Mouse (Mus musculus) heart, embryonic 11.5 days (tissue): Measurements from ENCODE around the gene Cdc42bpb. TPM values are rescaled to one million over a fixed set of nuclear protein-coding genes. Genes with fewer than 3 reads are reported as not detected.

ENCODE experiments used
- ATAC-seq: fragments of 200-750 bp; cut with Nextera tagmentation; replicated peaks from 2 replicates; pipeline ENCODE4 v1.8.0; 2017; ENCODE audit warnings: moderate library complexity; ENCODE audit not compliant: insufficient number of reproducible peaks, low FRiP score, low TSS enrichment
- H3K27ac ChIP-seq: fragments of 300-500 bp; sonication (generic); 2 replicates; pipeline ENCODE4 v1.5.1; 2014; ENCODE audit warnings: mild to moderate bottlenecking, low read depth, low read length
- H3K27me3 ChIP-seq: fragments of 300-500 bp; sonication (generic); 2 replicates; pipeline ENCODE4 v1.6.1; 2014; ENCODE audit warnings: mild to moderate bottlenecking, low read length, mixed read lengths; ENCODE audit not compliant: control insufficient read depth, insufficient read depth
- H3K36me3 ChIP-seq: fragments of 300-500 bp; sonication (generic); 2 replicates; pipeline ENCODE4 v1.6.1; 2014; ENCODE audit warnings: mild to moderate bottlenecking, low read length, moderate library complexity, mixed read lengths; ENCODE audit not compliant: control insufficient read depth, insufficient read depth
- H3K4me1 ChIP-seq: fragments of 300-500 bp; sonication (generic); 2 replicates; pipeline ENCODE4 v1.6.1; 2014; ENCODE audit warnings: low read length; ENCODE audit not compliant: control insufficient read depth, insufficient read depth
- H3K4me2 ChIP-seq: fragments of 300-500 bp; sonication (generic); 2 replicates; pipeline ENCODE4 v1.6.1; 2014; ENCODE audit warnings: mild to moderate bottlenecking, moderate library complexity
- H3K4me3 ChIP-seq: fragments of 300-500 bp; sonication (generic); 2 replicates; pipeline ENCODE4 v1.5.1; 2014; ENCODE audit warnings: low read depth, low read length
- H3K9ac ChIP-seq: fragments of 300-500 bp; sonication (generic); 2 replicates; pipeline ENCODE4 v1.6.1; 2014; ENCODE audit warnings: mild to moderate bottlenecking, low read depth, low read length, moderate library complexity
- H3K9me3 ChIP-seq: fragments of 300-500 bp; sonication (generic); replicated peaks from 2 replicates; pipeline ENCODE4 v1.6.1; 2016; ENCODE audit warnings: low read length; ENCODE audit not compliant: control insufficient read depth
- WGBS: fragments of 180-500 bp; shearing (Covaris S2); extraction: QIAGEN DNeasy Blood & Tissue Kit; methylation state at CpG from one replicate; pipeline ENCODE4 v1.1.7; 2014; ENCODE audit not compliant: insufficient replicate concordance; 5-methylcytosine and 5-hydroxymethylcytosine counted together
- polyA plus RNA-seq: library from polyadenylated mRNA; unstranded; fragments of >200 nt; fragmentation: Nextera tagmentation; extraction: Ambion mirVana; gene quantifications from 2 replicates; pipeline ENCODE4 v1.2.1, GENCODE M21; 2014

Gene Cdc42bpb
- polyA plus RNA-seq, 1 experiment from 2014 or later = 33.2 TPM

DNA sequence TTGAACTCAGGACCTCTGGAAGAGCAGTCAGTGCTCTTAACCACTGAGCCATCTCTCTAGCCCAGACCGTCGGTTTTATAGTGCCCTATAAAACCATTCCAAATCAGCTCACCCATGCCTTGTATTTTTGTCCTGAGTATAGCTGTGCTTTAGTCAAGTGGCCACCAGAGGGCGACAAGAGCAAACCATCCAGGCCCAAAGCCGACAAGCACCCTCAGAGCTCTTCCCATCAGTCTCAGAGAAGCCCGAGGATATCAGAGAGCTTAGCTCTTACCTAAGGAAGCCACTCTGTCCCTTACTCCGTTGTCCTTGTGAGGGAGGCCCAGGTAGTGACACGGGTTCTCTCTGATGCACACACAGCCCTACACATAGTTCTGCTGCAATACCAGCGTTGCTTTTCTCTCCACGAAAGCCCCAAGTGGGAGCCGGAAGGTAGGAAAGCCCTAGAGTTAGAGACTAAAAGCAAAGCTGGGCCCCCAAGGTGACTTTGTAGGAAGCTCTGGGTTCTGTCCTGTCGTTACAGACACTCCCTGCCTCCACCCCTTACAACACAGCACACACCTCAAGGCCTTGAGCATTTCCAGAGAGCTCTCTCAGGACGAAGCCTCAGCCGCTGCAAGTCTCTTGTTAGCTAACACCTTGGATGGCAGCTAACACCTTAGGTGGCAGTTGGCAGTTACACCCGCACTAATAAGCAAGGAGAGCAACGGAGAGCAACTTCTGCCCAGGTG lies 24.1 kb upstream of the Cdc42bpb start:
- H3K4me1 ChIP-seq = peaks cover 6% of the 10 kb centered on the region
- H3K4me2 ChIP-seq = peak overlapping the region; percentile 23; the same call in 1 of the 2 replicates
- no peaks in the 10 kb centered on the region for H3K36me3 ChIP-seq
- H3K9ac ChIP-seq = peak overlapping the region; percentile 29; the same call in 1 of the 2 replicates
- H3K4me3 ChIP-seq = no peak overlapping the region
- H3K9me3 ChIP-seq = no peaks in the 10 kb centered on the region
- 16% methylated on average over 15 of the region's 15 CpGs for WGBS
- ATAC-seq = no peak
- H3K27ac ChIP-seq = no peak overlapping the region
- H3K27me3 ChIP-seq = peaks cover 15% of the 10 kb centered on the region

DNA sequence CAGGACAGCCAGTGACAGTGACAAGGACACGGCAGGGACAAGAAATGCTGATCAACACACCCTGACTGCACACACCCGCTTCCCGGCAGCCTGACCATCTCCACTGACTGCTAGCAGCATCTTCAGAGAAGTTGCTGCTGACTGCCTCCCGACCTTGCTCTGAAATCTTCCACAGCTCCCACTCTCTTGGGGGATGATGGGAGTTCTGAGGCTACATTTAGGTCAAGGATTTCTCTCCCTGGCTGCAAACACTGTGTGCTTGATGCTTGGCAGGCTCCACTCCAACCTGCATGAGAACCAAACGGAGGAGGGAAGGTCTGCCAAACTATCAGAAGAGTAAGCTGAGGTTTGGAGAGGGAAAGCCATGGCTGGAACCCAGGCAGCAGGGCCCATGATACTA lies 19.5 kb upstream of the Cdc42bpb start:
- no peak overlapping the region for H3K9ac ChIP-seq
- H3K9me3 ChIP-seq = no peaks in the 10 kb centered on the region
- no peaks in the 10 kb centered on the region for H3K36me3 ChIP-seq
- no peak for ATAC-seq
- H3K27ac ChIP-seq = no peak overlapping the region
- no peak overlapping the region for H3K4me2 ChIP-seq
- no peaks in the 10 kb centered on the region; the same call in 1 of the 2 replicates for H3K27me3 ChIP-seq
- 57% methylated on average over 5 of the region's 5 CpGs for WGBS
- peaks cover 4% of the 10 kb centered on the region; the same call in 1 of the 2 replicates for H3K4me1 ChIP-seq
- no peak overlapping the region for H3K4me3 ChIP-seq

- Histone ChIP-seq H3K9ac (no peak overlapping the region), H3K36me3 (no peaks in the 10 kb centered on the region), H3K4me1 (0 out of 2 replicates have a peak, but pooled peaks cover 4% of the 10 kb centered on the region), H3K27ac (no peak overlapping the region), H3K4me2 (no peak overlapping the region), H3K4me3 (no peak overlapping the region), H3K9me3 (no peaks in the 10 kb centered on the region), H3K27me3 (no peaks in the 10 kb centered on the region)
- ATAC-seq = no peak
- WGBS = 76% methylated on average over 6 of the region's 6 CpGs
Observed at GRCm38 (mm10) chr12:111394008-111394407, 16.5 kb upstream of the Cdc42bpb start.

- Histone ChIP-seq H3K27me3 (no peaks in the 10 kb centered on the region), H3K4me1 (peaks cover 13% of the 10 kb centered on the region), H3K27ac (peak overlapping the region; percentile 84), H3K4me3 (no peak overlapping the region), H3K9ac (no peak overlapping the region), H3K36me3 (no peaks in the 10 kb centered on the region), H3K4me2 (no peak overlapping the region), H3K9me3 (no peaks in the 10 kb centered on the region)
- 91% methylated on average over 4 of the region's 4 CpGs for WGBS
- no peak for ATAC-seq
Observed at GRCm38 (mm10) chr12:111387146-111387545, 9.6 kb upstream of the Cdc42bpb start.

DNA sequence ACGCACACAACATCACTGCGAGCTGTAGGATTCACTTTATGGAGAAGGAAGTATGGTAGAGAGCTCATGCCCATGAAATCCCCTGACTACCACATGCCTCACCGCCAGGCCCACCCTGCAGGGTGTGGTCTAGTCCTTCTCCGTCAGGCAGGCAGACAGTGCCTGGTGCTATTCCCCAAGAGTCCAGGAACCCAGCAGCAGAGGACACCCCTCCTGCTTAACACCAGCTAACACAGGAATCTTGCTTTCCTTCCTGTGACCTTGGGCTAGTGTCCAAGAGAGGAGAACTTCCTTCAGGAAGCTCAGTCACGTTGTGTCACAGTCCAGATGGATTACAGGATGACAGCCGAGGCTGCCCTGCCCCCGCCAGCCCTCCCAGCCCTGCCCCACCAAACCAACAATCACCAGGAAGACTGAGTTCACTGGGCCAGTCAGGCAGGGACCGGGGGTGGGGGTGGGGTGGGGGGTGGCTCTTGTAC lies 9.2 kb upstream of the Cdc42bpb start:
- peak; percentile 77 for ATAC-seq

DNA sequence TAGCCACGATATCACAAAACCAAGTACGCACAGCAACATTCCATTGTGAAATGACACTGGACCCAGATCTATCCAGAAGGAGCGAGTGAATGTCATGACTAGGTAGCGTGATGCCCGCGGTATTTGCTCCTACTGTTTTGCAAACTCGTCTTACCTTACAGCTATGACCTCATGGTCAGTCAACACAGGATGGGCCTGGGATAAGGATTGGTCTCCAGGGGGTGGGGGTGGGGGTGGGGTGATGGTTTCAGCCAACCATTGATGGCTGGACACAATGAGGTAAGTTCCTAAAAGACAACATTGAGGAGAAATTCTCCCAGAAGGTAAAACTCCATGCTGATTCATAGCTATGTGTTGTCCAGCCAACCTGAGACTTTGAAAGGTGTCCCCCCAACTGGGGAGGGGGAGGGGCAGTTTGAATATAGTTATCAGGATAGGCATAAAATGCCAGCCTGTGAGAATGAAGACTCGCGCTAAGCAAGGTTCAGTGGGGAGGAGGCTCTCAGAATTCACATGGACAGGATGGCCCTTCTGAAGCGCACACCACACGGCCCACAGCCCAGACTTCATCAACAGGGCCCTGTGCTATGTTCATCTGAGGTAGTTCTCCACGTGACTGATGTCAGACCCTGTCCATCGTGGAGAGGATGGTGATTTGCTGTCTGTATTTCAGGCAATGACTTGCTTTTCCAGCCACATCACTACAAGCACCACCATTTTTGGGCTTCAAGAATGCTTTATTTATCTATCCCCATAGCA lies 8.5 kb upstream of the Cdc42bpb start:
- H3K4me3 ChIP-seq = no peak overlapping the region
- peaks cover 13% of the 10 kb centered on the region for H3K4me1 ChIP-seq
- peak overlapping the region; percentile 84 for H3K27ac ChIP-seq
- no peak overlapping the region for H3K9ac ChIP-seq
- no peak overlapping the region for H3K4me2 ChIP-seq
- no peaks in the 10 kb centered on the region for H3K9me3 ChIP-seq
- 76% methylated on average over 13 of the region's 13 CpGs for WGBS
- no peaks in the 10 kb centered on the region for H3K36me3 ChIP-seq
- H3K27me3 ChIP-seq = no peaks in the 10 kb centered on the region
- peak; percentile 35 for ATAC-seq

More for the DNA sequence above, 9.2 kb upstream of the Cdc42bpb start:
- H3K27ac ChIP-seq = peak overlapping the region; percentile 84
- H3K9me3 ChIP-seq = no peaks in the 10 kb centered on the region
- WGBS = 35% methylated on average over 8 of the region's 8 CpGs
- H3K36me3 ChIP-seq = no peaks in the 10 kb centered on the region
- no peaks in the 10 kb centered on the region for H3K27me3 ChIP-seq
- H3K4me3 ChIP-seq = no peak overlapping the region
- no peak overlapping the region; the same call in 1 of the 2 replicates for H3K4me2 ChIP-seq
- H3K9ac ChIP-seq = no peak overlapping the region
- H3K4me1 ChIP-seq = peaks cover 13% of the 10 kb centered on the region

DNA sequence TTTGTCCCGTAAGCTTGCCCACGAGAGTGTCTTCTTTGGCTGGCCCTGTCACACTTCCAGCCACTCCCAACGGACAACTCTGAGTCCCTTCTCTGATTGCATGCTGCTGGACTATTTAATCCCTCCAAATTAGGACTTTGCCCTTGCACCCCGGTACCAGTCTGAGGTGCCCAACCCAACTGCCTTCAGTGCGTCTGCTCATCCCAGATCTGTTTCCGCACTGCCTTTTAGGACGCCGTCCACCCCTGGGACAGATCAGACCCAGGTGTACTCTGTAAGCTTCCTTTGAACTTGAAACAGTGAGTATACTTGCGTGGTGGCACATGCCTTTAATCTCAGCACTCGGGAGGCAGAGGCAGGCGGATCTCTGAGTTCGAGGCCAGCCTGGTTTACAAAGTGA lies 1.3 kb upstream of the Cdc42bpb start:
- Histone ChIP-seq H3K27me3 (no peaks in the 10 kb centered on the region), H3K27ac (no peak overlapping the region), H3K36me3 (no peaks in the 10 kb centered on the region), H3K4me2 (peak overlapping the region; percentile 87), H3K4me1 (peaks cover 21% of the 10 kb centered on the region), H3K9me3 (no peaks in the 10 kb centered on the region), H3K4me3 (no peak overlapping the region), H3K9ac (peak overlapping the region; percentile 79; the same call in 1 of the 2 replicates)
- 67% methylated on average over 12 of the region's 12 CpGs for WGBS
- ATAC-seq = no peak

GRCm38 (mm10) chr12:111377986-111378490 lies 520 bp upstream of the Cdc42bpb start:
- peak overlapping the region; percentile 97 for H3K27ac ChIP-seq
- ATAC-seq = 0 out of 2 replicates have a peak, but pooled peaks have one; percentile 0
- WGBS = under 1% methylated on average over 32 of the region's 32 CpGs
- H3K9ac ChIP-seq = peak overlapping the region; percentile 79
- no peaks in the 10 kb centered on the region for H3K36me3 ChIP-seq
- H3K4me1 ChIP-seq = peaks cover 27% of the 10 kb centered on the region
- H3K4me2 ChIP-seq = peak overlapping the region; percentile 87
- H3K4me3 ChIP-seq = peak overlapping the region; percentile 99
- H3K27me3 ChIP-seq = no peaks in the 10 kb centered on the region
- no peaks in the 10 kb centered on the region for H3K9me3 ChIP-seq
